Mouse (Mus musculus) embryo, embryonic 10 days (tissue): ENCODE measurements at regions not wholly inside any gene's neighbourhood (a gene's known extent, or its start where the extent isn't known, plus 50 kb on each side); places are given as distances from the start of the nearest gene placed in this dataset.
"Not testable (repeated sequence)": the region's sequence is repeated elsewhere in the genome, so short reads cannot be mapped to it uniquely, and the experiment has no call there.

Experiments used
- DNase-seq: peaks from one replicate; pipeline ENCODE4 v3.0.0-alpha.2; 2015; ENCODE audit warnings: low spot score

GRCm38 (mm10) chr12:119102106-119102505, 135.9 kb upstream of the Abcb5 start:
- not testable (repeated sequence) for DNase-seq

GRCm38 (mm10) chr12:119099736-119100135, 133.5 kb upstream of the Abcb5 start:
- no peak for DNase-seq

- DNase-seq = no peak
Measured at GRCm38 (mm10) chr12:119097814-119098213, 131.6 kb upstream of the Abcb5 start.

GRCm38 (mm10) chr12:119094314-119094713, 128.1 kb upstream of the Abcb5 start:
- DNase-seq = no peak

- no peak for DNase-seq
Measured at GRCm38 (mm10) chr12:119093402-119093801, 127.2 kb upstream of the Abcb5 start.

GRCm38 (mm10) chr12:119089292-119089691, 123.1 kb upstream of the Abcb5 start:
- DNase-seq = no peak

- no peak for DNase-seq
Measured at GRCm38 (mm10) chr12:119088666-119089065, 122.4 kb upstream of the Abcb5 start.

- no peak for DNase-seq
Measured at GRCm38 (mm10) chr12:119084814-119085213, 118.6 kb upstream of the Abcb5 start.

GRCm38 (mm10) chr12:119082781-119083180, 116.6 kb upstream of the Abcb5 start:
- no peak for DNase-seq

- DNase-seq = no peak
Measured at GRCm38 (mm10) chr12:119075825-119076224, 109.6 kb upstream of the Abcb5 start.

- DNase-seq = peak; percentile 61
Measured at GRCm38 (mm10) chr12:119074742-119075478, 108.7 kb upstream of the Abcb5 start.

GRCm38 (mm10) chr12:119074147-119074546, 107.9 kb upstream of the Abcb5 start:
- DNase-seq = no peak

GRCm38 (mm10) chr12:119070963-119071362, 104.7 kb upstream of the Abcb5 start:
- DNase-seq = no peak

GRCm38 (mm10) chr12:119070446-119070845, 104.2 kb upstream of the Abcb5 start:
- no peak for DNase-seq

- DNase-seq = no peak
Measured at GRCm38 (mm10) chr12:119069747-119070146, 103.5 kb upstream of the Abcb5 start.

- DNase-seq = no peak
Measured at GRCm38 (mm10) chr12:119068079-119068478, 101.9 kb upstream of the Abcb5 start.

- DNase-seq = no peak
Measured at GRCm38 (mm10) chr12:119062931-119063330, 96.7 kb upstream of the Abcb5 start.

GRCm38 (mm10) chr12:119062490-119062889, 96.3 kb upstream of the Abcb5 start:
- no peak for DNase-seq

- DNase-seq = no peak
Measured at GRCm38 (mm10) chr12:119054560-119054959, 88.3 kb upstream of the Abcb5 start.

GRCm38 (mm10) chr12:119051692-119052379, 85.6 kb upstream of the Abcb5 start:
- no peak for DNase-seq

GRCm38 (mm10) chr12:119038306-119038705, 72.1 kb upstream of the Abcb5 start:
- DNase-seq = no peak

- DNase-seq = no peak
Measured at GRCm38 (mm10) chr12:119034828-119035227, 68.6 kb upstream of the Abcb5 start.

- DNase-seq = no peak
Measured at GRCm38 (mm10) chr12:119028711-119029110, 62.5 kb upstream of the Abcb5 start.

- peak; percentile 39 for DNase-seq
Measured at GRCm38 (mm10) chr12:119028161-119028560, 61.9 kb upstream of the Abcb5 start.
